In the genomic region with DNA sequence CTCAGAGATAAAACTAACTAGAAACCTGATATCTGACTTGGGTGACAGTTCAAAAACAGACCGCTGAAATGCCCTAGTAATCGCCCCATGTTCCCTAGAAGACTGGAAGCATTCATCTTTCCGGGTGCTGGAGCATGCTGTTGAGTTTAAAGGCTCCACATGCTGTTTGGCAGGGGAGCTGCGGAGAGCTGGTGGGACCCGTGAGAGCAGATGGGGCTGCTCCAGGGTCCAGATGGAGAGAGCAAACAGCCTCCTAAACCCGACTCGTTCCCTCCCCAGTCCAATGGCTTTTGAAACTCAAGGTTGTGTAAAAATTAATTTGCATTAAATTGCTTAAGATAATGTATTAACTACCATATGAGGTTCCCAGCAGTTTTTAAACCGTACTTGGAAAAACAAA, we compare ENCODE assay signal across 9 mouse cellular contexts. TPM values are rescaled to one million over a fixed set of nuclear protein-coding genes. Genes with fewer than 3 reads are reported as not detected.
DNase-seq lines count a peak whose midpoint lies in the region; ATAC-seq lines count a peak whose summit lies in the region.
"Had no signal": no experiment of that assay in that cellular context is flagged by ENCODE, and none has a peak within 500 bp of the region (broad histone marks: within the 10 kb centered on the region; RNA-seq: fewer than 3 reads in every experiment).

No protein-coding gene starts in this region.

- no peak overlapping the region for H3K4me3 ChIP-seq in intestine, embryonic 14.5 days (ENCODE audit: low read depth, low read length)
- H3K4me3 ChIP-seq in intestine, embryonic 15.5 days (replicated peaks) = no peak overlapping the region
- H3K4me3 ChIP-seq in hindbrain, embryonic 13.5 days = no peak overlapping the region
- H3K4me3 ChIP-seq: myocyte had no signal

- H3K9ac ChIP-seq in intestine, embryonic 14.5 days (ENCODE audit: low read length) = no peak overlapping the region
- H3K9ac ChIP-seq in intestine, embryonic 15.5 days = no peak overlapping the region
- no peak overlapping the region for H3K9ac ChIP-seq in hindbrain, embryonic 13.5 days

- 16% methylated on average over 8 of the region's 8 CpGs for WGBS in intestine, embryonic 14.5 days
- WGBS in intestine, embryonic 15.5 days = 22% methylated on average over 8 of the region's 8 CpGs
- 19% methylated on average over 8 of the region's 8 CpGs for WGBS in hindbrain, embryonic 13.5 days

- H3K4me1 ChIP-seq in intestine, embryonic 14.5 days (replicated peaks; ENCODE audit: control insufficient read depth, insufficient read depth, low read length) = peaks cover 6% of the 10 kb centered on the region; the same call in 1 of the 2 replicates
- peaks cover 9% of the 10 kb centered on the region for H3K4me1 ChIP-seq in intestine, embryonic 15.5 days (replicated peaks)
- peaks cover 32% of the 10 kb centered on the region for H3K4me1 ChIP-seq in hindbrain, embryonic 13.5 days (replicated peaks)

- no peaks in the 10 kb centered on the region for H3K36me3 ChIP-seq in intestine, embryonic 14.5 days (ENCODE audit: control insufficient read depth, insufficient read depth, low read length)
- H3K36me3 ChIP-seq in intestine, embryonic 15.5 days = no peaks in the 10 kb centered on the region
- no peaks in the 10 kb centered on the region for H3K36me3 ChIP-seq in hindbrain, embryonic 13.5 days

- no peaks in the 10 kb centered on the region for H3K9me3 ChIP-seq in intestine, embryonic 14.5 days (ENCODE audit: control insufficient read depth, low read length)
- H3K9me3 ChIP-seq in intestine, embryonic 15.5 days = no peaks in the 10 kb centered on the region
- H3K9me3 ChIP-seq in hindbrain, embryonic 13.5 days = no peaks in the 10 kb centered on the region

- peak overlapping the region; percentile 39; the same call in 1 of the 2 replicates for H3K27ac ChIP-seq in intestine, embryonic 14.5 days (ENCODE audit: low read depth)
- no peak overlapping the region for H3K27ac ChIP-seq in intestine, embryonic 15.5 days
- 0 out of 2 replicates have a peak overlapping the region, but pooled peaks have one; percentile 14 for H3K27ac ChIP-seq in hindbrain, embryonic 13.5 days

- ATAC-seq in intestine, embryonic 14.5 days (replicated peaks; ENCODE audit: low FRiP score, low TSS enrichment, low read depth) = no peak
- no peak for ATAC-seq in intestine, embryonic 15.5 days
- no peak for ATAC-seq in hindbrain, embryonic 13.5 days (ENCODE audit: low FRiP score)

- no peak overlapping the region for H3K4me2 ChIP-seq in intestine, embryonic 14.5 days (ENCODE audit: low read length)
- H3K4me2 ChIP-seq in intestine, embryonic 15.5 days (replicated peaks) = no peak overlapping the region
- H3K4me2 ChIP-seq in hindbrain, embryonic 13.5 days = no peak overlapping the region

- DNase-seq in intestine, embryonic 14.5 days (ENCODE audit: low spot score) = no peak
- peak; percentile 43 to 54 for DNase-seq in right cerebral cortex, postnatal 10 days (ENCODE audit: low spot score in 2 of 2)
- DNase-seq in right cerebral cortex, postnatal 14 days = no peak
- peak; percentile 17 for DNase-seq in yolk sac, embryonic 10.5 days (ENCODE audit: low spot score)
- no peak for DNase-seq in adrenal gland, adult (ENCODE audit: inconsistent age in 2 of 2, low spot score in 1 of 2)
- DNase-seq in thymus, postnatal 36 days = no peak

- H3K27me3 ChIP-seq in intestine, embryonic 14.5 days (replicated peaks; ENCODE audit: control insufficient read depth, insufficient read depth, low read length) = no peaks in the 10 kb centered on the region
- no peaks in the 10 kb centered on the region for H3K27me3 ChIP-seq in intestine, embryonic 15.5 days (replicated peaks)
- no peaks in the 10 kb centered on the region for H3K27me3 ChIP-seq in hindbrain, embryonic 13.5 days

RNA-seq across cellular contexts. Expression of a gene that starts 16.9 kb away (rescaled TPM):
- 6.5 and 7.8 TPM in 2 replicates for polyA plus RNA-seq in intestine, embryonic 14.5 days (2014; fragmentation: Nextera tagmentation; extraction: Ambion mirVana)
- polyA plus RNA-seq in intestine, embryonic 15.5 days (2015; fragmentation: Nextera tagmentation; extraction: Ambion mirVana) = 5.8 TPM in 2 replicates
- polyA plus RNA-seq in hindbrain, embryonic 13.5 days (2015; fragmentation: Nextera tagmentation; extraction: Ambion mirVana) = 7.3 and 8.2 TPM in 2 replicates

RNA-seq across cellular contexts. Expression of a gene that starts 20.7 kb away (rescaled TPM):
- polyA plus RNA-seq in intestine, embryonic 14.5 days (2014; fragmentation: Nextera tagmentation; extraction: Ambion mirVana) = 0.44 and 0.51 TPM in 2 replicates
- 0.08 and 0.16 TPM in 2 replicates for polyA plus RNA-seq in intestine, embryonic 15.5 days (2015; fragmentation: Nextera tagmentation; extraction: Ambion mirVana)
- 1.0 and 1.1 TPM in 2 replicates for polyA plus RNA-seq in hindbrain, embryonic 13.5 days (2015; fragmentation: Nextera tagmentation; extraction: Ambion mirVana)

Comparison
In these comparisons a context has a peak if more than half of its experiments do, and no peak if none do; other contexts are left out.
1. DNase-seq: peak in right cerebral cortex, postnatal 10 days (2 of 2) and yolk sac, embryonic 10.5 days (single experiment); none in intestine, embryonic 14.5 days (single experiment), right cerebral cortex, postnatal 14 days (single experiment), adrenal gland, adult (0 of 2) and thymus, postnatal 36 days (0 of 2).